Comparison of ENCODE assay signal across 10 mouse cellular contexts in the genomic region with DNA sequence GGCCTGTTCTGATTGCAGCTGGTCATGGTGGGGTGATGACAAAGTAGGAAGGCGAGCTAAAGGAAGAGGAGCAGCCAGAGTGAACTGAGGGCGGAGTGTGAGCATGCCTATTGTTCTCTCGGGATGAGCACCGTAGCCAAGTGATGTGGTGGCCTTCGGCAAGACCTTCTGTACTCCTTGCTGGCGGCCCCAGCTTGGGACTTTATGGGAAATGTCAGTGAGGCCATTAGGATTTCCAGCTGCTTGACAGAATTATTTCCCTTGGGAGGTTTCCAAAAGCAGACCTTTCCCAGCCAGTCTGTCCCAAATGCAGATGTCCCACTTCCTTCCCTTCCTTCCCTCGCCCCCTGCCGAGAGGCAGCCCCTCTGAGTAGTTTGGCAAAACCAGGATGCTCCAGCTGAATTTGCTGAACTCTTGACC. TPM values are rescaled to one million over a fixed set of nuclear protein-coding genes. Genes with fewer than 3 reads are reported as not detected.
A peak's percentile ranks its signal among the peaks of the same experiment; 100 is the strongest.
DNase-seq lines count a peak whose midpoint lies in the region; ATAC-seq and TF ChIP-seq lines count a peak whose summit lies in the region.
"Had no signal": no experiment of that assay in that cellular context is flagged by ENCODE, and none has a peak within 500 bp of the region (broad histone marks: within the 10 kb centered on the region; RNA-seq: fewer than 3 reads in every experiment).

No protein-coding gene starts in this region.

- peak overlapping the region; percentile 72; the same call in 1 of the 2 replicates for H3K27ac ChIP-seq in lung, embryonic 14.5 days (ENCODE audit: low read depth)
- peak overlapping the region; percentile 69; the same call in 1 of the 2 replicates for H3K27ac ChIP-seq in stomach, embryonic 14.5 days (ENCODE audit: low read length)
- no peak overlapping the region for H3K27ac ChIP-seq in forebrain, embryonic 15.5 days (replicated peaks)
- H3K27ac ChIP-seq: hindbrain, postnatal 0 days; liver, embryonic 14.5 days had no signal

- peak; percentile 79 for DNase-seq in lung, embryonic 14.5 days
- no peak for DNase-seq in lung, postnatal 25 days (ENCODE audit: low spot score)
- peak; percentile 78 for DNase-seq in heart, adult 8-10 months (ENCODE audit: low spot score)
- DNase-seq in kidney, adult 9 months = peak; percentile 62
- DNase-seq in frontal cortex, postnatal 25 days (ENCODE audit: low spot score in 2 of 2) = no peak
- no peak for DNase-seq in spleen, postnatal 36 days (ENCODE audit: low spot score in 2 of 2)

- peaks cover 14% of the 10 kb centered on the region; the same call in 1 of the 2 replicates for H3K4me1 ChIP-seq in lung, embryonic 14.5 days (ENCODE audit: insufficient read depth)
- H3K4me1 ChIP-seq in stomach, embryonic 14.5 days (ENCODE audit: control insufficient read depth, insufficient read depth, low read length) = peaks cover 54% of the 10 kb centered on the region
- H3K4me1 ChIP-seq in forebrain, embryonic 15.5 days = peaks cover 21% of the 10 kb centered on the region

- H3K9me3 ChIP-seq in lung, embryonic 14.5 days (ENCODE audit: low read depth, low read length) = no peaks in the 10 kb centered on the region
- H3K9me3 ChIP-seq in stomach, embryonic 14.5 days (ENCODE audit: control insufficient read depth, low read depth, low read length) = no peaks in the 10 kb centered on the region
- H3K9me3 ChIP-seq in forebrain, embryonic 15.5 days = no peaks in the 10 kb centered on the region

- H3K9ac ChIP-seq in lung, embryonic 14.5 days = no peak overlapping the region
- H3K9ac ChIP-seq in stomach, embryonic 14.5 days (replicated peaks; ENCODE audit: low read depth, low read length) = no peak overlapping the region
- no peak overlapping the region for H3K9ac ChIP-seq in forebrain, embryonic 15.5 days (replicated peaks)
- H3K9ac ChIP-seq: liver, embryonic 14.5 days had no signal

- WGBS in lung, embryonic 14.5 days = 22% methylated on average over 8 of the region's 8 CpGs
- WGBS in stomach, embryonic 14.5 days = 37% methylated on average over 8 of the region's 8 CpGs
- 73% methylated on average over 8 of the region's 8 CpGs for WGBS in forebrain, embryonic 15.5 days

- no peak; the same call in 1 of the 2 replicates for TF ChIP-seq CTCF in lung, embryonic 14.5 days (IDR thresholded peaks at IDR 0.05; ENCODE audit: low read depth)

- H3K4me2 ChIP-seq in lung, embryonic 14.5 days = peak overlapping the region; percentile 27
- H3K4me2 ChIP-seq in stomach, embryonic 14.5 days (replicated peaks; ENCODE audit: low read depth, low read length) = no peak overlapping the region; the same call in 1 of the 2 replicates
- H3K4me2 ChIP-seq in forebrain, embryonic 15.5 days (replicated peaks) = no peak overlapping the region

- peaks cover 3% of the 10 kb centered on the region; the same call in 1 of the 2 replicates for H3K36me3 ChIP-seq in lung, embryonic 14.5 days (ENCODE audit: insufficient read depth)
- H3K36me3 ChIP-seq in stomach, embryonic 14.5 days (ENCODE audit: control insufficient read depth, insufficient read depth, low read length) = no peaks in the 10 kb centered on the region; the same call in none of the 2 replicates
- H3K36me3 ChIP-seq in forebrain, embryonic 15.5 days = peaks cover 3% of the 10 kb centered on the region; the same call in 1 of the 2 replicates

- H3K4me3 ChIP-seq in lung, embryonic 14.5 days (ENCODE audit: low read depth, low read length) = no peak overlapping the region
- H3K4me3 ChIP-seq in stomach, embryonic 14.5 days (ENCODE audit: low read depth, low read length) = no peak overlapping the region
- H3K4me3 ChIP-seq in forebrain, embryonic 15.5 days = no peak overlapping the region

- no peaks in the 10 kb centered on the region for H3K27me3 ChIP-seq in lung, embryonic 14.5 days (ENCODE audit: insufficient read depth, low read length)
- no peaks in the 10 kb centered on the region for H3K27me3 ChIP-seq in stomach, embryonic 14.5 days (ENCODE audit: control insufficient read depth, insufficient read depth, low read length)
- H3K27me3 ChIP-seq in forebrain, embryonic 15.5 days = no peaks in the 10 kb centered on the region

- peak; percentile 75 for ATAC-seq in lung, embryonic 14.5 days (ENCODE audit: insufficient read depth)
- ATAC-seq in stomach, embryonic 14.5 days (ENCODE audit: insufficient number of reproducible peaks, insufficient read depth, low FRiP score, low read depth) = no peak; the same call in 1 of the 2 replicates
- no peak for ATAC-seq in forebrain, embryonic 15.5 days (replicated peaks)
- ATAC-seq: hindbrain, postnatal 0 days had no signal

RNA-seq across cellular contexts. Expression of a gene that starts 8.1 kb away (rescaled TPM):
- 184 and 186 TPM in 2 replicates for polyA plus RNA-seq in lung, embryonic 14.5 days (2014; fragmentation: Nextera tagmentation; extraction: Ambion mirVana)
- 10 to 100 TPM; 23.6 to 29.9 (median 25.5) TPM for total RNA-seq in heart, adult 8-10 months (2022)
- polyA plus RNA-seq in stomach, embryonic 14.5 days (2014; fragmentation: Nextera tagmentation; extraction: Ambion mirVana) = 176 and 186 TPM in 2 replicates
- 174 and 180 TPM in 2 replicates for polyA plus RNA-seq in forebrain, embryonic 15.5 days (2015; fragmentation: Nextera tagmentation; extraction: Ambion mirVana)

RNA-seq across cellular contexts. Expression of a gene that starts 56.6 kb away (rescaled TPM):
- 1.8 and 2.0 TPM in 2 replicates for polyA plus RNA-seq in lung, embryonic 14.5 days (2014; fragmentation: Nextera tagmentation; extraction: Ambion mirVana)
- under 1 TPM; 0.05 to 0.22 (median 0.12) TPM for total RNA-seq in heart, adult 8-10 months (2022)
- 1.4 and 1.5 TPM in 2 replicates for polyA plus RNA-seq in stomach, embryonic 14.5 days (2014; fragmentation: Nextera tagmentation; extraction: Ambion mirVana)
- 0.08 TPM in 1 of 2 replicates, not detected in the other for polyA plus RNA-seq in forebrain, embryonic 15.5 days (2015; fragmentation: Nextera tagmentation; extraction: Ambion mirVana)

Comparison
In these comparisons a context has a peak if more than half of its experiments do, and no peak if none do; other contexts are left out.
1. DNase-seq: peak in lung, embryonic 14.5 days (single experiment), heart, adult 8-10 months (single experiment) and kidney, adult 9 months (single experiment); none in lung, postnatal 25 days (single experiment), frontal cortex, postnatal 25 days (0 of 2) and spleen, postnatal 36 days (0 of 2).